Mouse (Mus musculus) heart, postnatal 0 days (tissue): Measurements from ENCODE around the gene Palld. TPM values are rescaled to one million over a fixed set of nuclear protein-coding genes. Genes with fewer than 3 reads are reported as not detected.

ENCODE experiments used
- ATAC-seq: fragments of 200-750 bp; cut with Nextera tagmentation; 2 replicates; pipeline ENCODE4 v1.8.0; 2017; ENCODE audit warnings: low read depth, moderate number of reproducible peaks, moderate library complexity; ENCODE audit not compliant: insufficient read depth
- DNase-seq: peaks from one replicate; pipeline ENCODE4 v3.0.0-alpha.2; 2016; ENCODE audit warnings: low spot score
- H3K27ac ChIP-seq: fragments of 300-500 bp; sonication (generic); 2 replicates; pipeline ENCODE4 v1.5.1; 2014; ENCODE audit warnings: low read depth, mild to moderate bottlenecking
- H3K27me3 ChIP-seq: fragments of 300-500 bp; sonication (generic); 2 replicates; pipeline ENCODE4 v1.6.1; 2014; ENCODE audit warnings: low read length, mixed read lengths; ENCODE audit not compliant: control insufficient read depth, insufficient read depth
- H3K36me3 ChIP-seq: fragments of 300-500 bp; sonication (generic); replicated peaks from 2 replicates; pipeline ENCODE4 v1.6.1; 2014; ENCODE audit warnings: low read length, mixed read lengths; ENCODE audit not compliant: control insufficient read depth, insufficient read depth
- H3K4me1 ChIP-seq: fragments of 300-500 bp; sonication (generic); 2 replicates; pipeline ENCODE4 v1.6.1; 2014; ENCODE audit warnings: antibody characterized with exemption; ENCODE audit not compliant: control insufficient read depth, insufficient read depth
- H3K4me2 ChIP-seq: fragments of 300-500 bp; sonication (generic); 2 replicates; pipeline ENCODE4 v1.6.1; 2014; ENCODE audit warnings: low read depth, mild to moderate bottlenecking, low read length, moderate library complexity
- H3K4me3 ChIP-seq: fragments of 300-500 bp; sonication (generic); 2 replicates; pipeline ENCODE4 v1.5.1; 2014; ENCODE audit warnings: low read depth, low read length
- H3K9ac ChIP-seq: fragments of 300-500 bp; sonication (generic); replicated peaks from 2 replicates; pipeline ENCODE4 v1.6.1; 2014; ENCODE audit warnings: low read depth, low read length, mixed read lengths
- H3K9me3 ChIP-seq: fragments of 300-500 bp; sonication (generic); replicated peaks from 2 replicates; pipeline ENCODE4 v1.6.1; 2016; ENCODE audit warnings: low read length; ENCODE audit not compliant: control insufficient read depth
- CTCF ChIP-seq: IDR thresholded peaks from 2 replicates; pipeline ENCODE4 v1.5.1; 2016; ENCODE audit warnings: antibody characterized with exemption, control low read depth, low read depth
- EP300 ChIP-seq: IDR thresholded peaks from 2 replicates; pipeline ENCODE4 v1.6.1; 2016; ENCODE audit warnings: antibody characterized with exemption, low read depth
- whole genome bisulfite sequencing: fragments of 180-500 bp; shearing (Covaris S2); extraction: QIAGEN DNeasy Blood & Tissue Kit; methylation state at CpG from one replicate; pipeline ENCODE4 v1.1.7; 2014; 5-methylcytosine and 5-hydroxymethylcytosine counted together
- polyA plus RNA-seq: library from polyadenylated mRNA; unstranded; fragments of >200 nt; fragmentation: Nextera tagmentation; extraction: Ambion mirVana; gene quantifications from 2 replicates; pipeline ENCODE4 v1.2.1, GENCODE M21; 2015
- total RNA-seq: library from RNA; depleted of rRNA; stranded (reverse); fragments of >200 nt; gene quantifications from 2 replicates; pipeline ENCODE4 v1.2.3, GENCODE M21; 2014; ENCODE audit warnings: low replicate concordance

Gene Palld
- total and polyA plus RNA-seq, 2 experiments from 2014 or later = 103 to 127 TPM

GRCm38 (mm10) chr8:61537471-61537870 is 365.0 kb downstream of the Palld start:
- H3K27ac ChIP-seq = peak overlapping the region; percentile 43
- H3K36me3 ChIP-seq = peaks cover 57% of the 10 kb centered on the region

GRCm38 (mm10) chr8:61535472-61535871 is 367.0 kb downstream of the Palld start:
- peaks cover 15% of the 10 kb centered on the region for H3K4me1 ChIP-seq
- no peak overlapping the region for H3K9ac ChIP-seq
- ATAC-seq = no peak
- DNase-seq = no peak
- no peak overlapping the region for H3K4me3 ChIP-seq
- no peak for TF ChIP-seq CTCF
- TF ChIP-seq EP300 = no peak
- no peak overlapping the region for H3K4me2 ChIP-seq
- H3K36me3 ChIP-seq = peaks cover 73% of the 10 kb centered on the region
- no peaks in the 10 kb centered on the region for H3K9me3 ChIP-seq
- H3K27ac ChIP-seq = peak overlapping the region; percentile 43; the same call in 1 of the 2 replicates
- 78% methylated on average over 11 of the region's 11 CpGs for WGBS
- no peaks in the 10 kb centered on the region for H3K27me3 ChIP-seq

More at GRCm38 (mm10) chr8:61537471-61537870, 365.0 kb downstream of the Palld start:
- TF ChIP-seq EP300 (no peak), CTCF (no peak)
- WGBS = 43% methylated on average over 5 of the region's 5 CpGs
- Histone ChIP-seq H3K9ac (no peak overlapping the region), H3K4me3 (no peak overlapping the region), H3K9me3 (no peaks in the 10 kb centered on the region), H3K4me2 (no peak overlapping the region), H3K4me1 (peaks cover 15% of the 10 kb centered on the region), H3K27me3 (no peaks in the 10 kb centered on the region)
- DNase-seq (no peak), ATAC-seq (no peak)

GRCm38 (mm10) chr8:61533356-61533926 is 369.0 kb downstream of the Palld start:
- H3K36me3 ChIP-seq = peaks cover 82% of the 10 kb centered on the region
- WGBS = 56% methylated on average over 16 of the region's 16 CpGs

GRCm38 (mm10) chr8:61532831-61533230 is 369.7 kb downstream of the Palld start:
- WGBS = 82% methylated on average over 5 of the region's 5 CpGs
- DNase-seq = no peak
- ATAC-seq = no peak
- no peak overlapping the region for H3K4me2 ChIP-seq
- H3K4me1 ChIP-seq = peaks cover 9% of the 10 kb centered on the region; the same call in 1 of the 2 replicates
- no peak overlapping the region for H3K4me3 ChIP-seq
- no peak overlapping the region for H3K9ac ChIP-seq
- TF ChIP-seq CTCF (no peak), EP300 (no peak)
- peaks cover 81% of the 10 kb centered on the region for H3K36me3 ChIP-seq
- no peaks in the 10 kb centered on the region for H3K27me3 ChIP-seq
- no peaks in the 10 kb centered on the region for H3K9me3 ChIP-seq
- no peak overlapping the region for H3K27ac ChIP-seq

More at GRCm38 (mm10) chr8:61533356-61533926, 369.0 kb downstream of the Palld start:
- ATAC-seq (no peak), DNase-seq (no peak)
- Histone ChIP-seq H3K9me3 (no peaks in the 10 kb centered on the region), H3K4me3 (no peak overlapping the region), H3K27ac (peak overlapping the region; percentile 43; the same call in 1 of the 2 replicates), H3K9ac (no peak overlapping the region), H3K4me1 (peaks cover 15% of the 10 kb centered on the region), H3K4me2 (no peak overlapping the region), H3K27me3 (no peaks in the 10 kb centered on the region)
- no peak for TF ChIP-seq CTCF
- TF ChIP-seq EP300 = no peak

GRCm38 (mm10) chr8:61531944-61532795 is 370.3 kb downstream of the Palld start:
- WGBS = 68% methylated on average over 22 of the region's 22 CpGs
- no peak overlapping the region for H3K27ac ChIP-seq
- no peaks in the 10 kb centered on the region for H3K27me3 ChIP-seq
- peaks cover 5% of the 10 kb centered on the region; the same call in 1 of the 2 replicates for H3K4me1 ChIP-seq
- peaks cover 87% of the 10 kb centered on the region for H3K36me3 ChIP-seq
- H3K4me3 ChIP-seq = no peak overlapping the region
- no peak overlapping the region for H3K9ac ChIP-seq
- no peaks in the 10 kb centered on the region for H3K9me3 ChIP-seq
- ATAC-seq (no peak), DNase-seq (no peak)
- TF ChIP-seq EP300 (no peak), CTCF (peak; percentile 36)
- no peak overlapping the region for H3K4me2 ChIP-seq
